Mouse (Mus musculus) olfactory bulb, adult 2 months (tissue): ENCODE data around the gene Kifc3.

Experiments
- CTCF ChIP-seq: fragments of 200-500 bp; IDR thresholded peaks from 2 replicates; pipeline ENCODE4 v1.5.1; 2012; ENCODE audit warnings: low read depth, mild to moderate bottlenecking, low read length, moderate library complexity; ENCODE audit not compliant: insufficient read depth
- POLR2A ChIP-seq: fragments of 200-500 bp; IDR thresholded peaks from 2 replicates; pipeline ENCODE4 v1.6.1; 2012; ENCODE audit warnings: mild to moderate bottlenecking, low read depth, low read length, moderate library complexity; ENCODE audit not compliant: insufficient read depth

GRCm38 (mm10) chr8:95084261-95084660 is 118.4 kb downstream of the Kifc3 start:
- TF ChIP-seq CTCF = no peak
- no peak for TF ChIP-seq POLR2A
